Mouse (Mus musculus) cerebellum, postnatal 25 days (tissue): Measurements from ENCODE around the gene Tbk1.

Experiments used
- DNase-seq, 2 experiments: peaks; one replicate each; pipeline ENCODE4 v3.0.0; 2021; ENCODE audit warnings: mixed read lengths in 2 of 2

Gene Tbk1

DNA sequence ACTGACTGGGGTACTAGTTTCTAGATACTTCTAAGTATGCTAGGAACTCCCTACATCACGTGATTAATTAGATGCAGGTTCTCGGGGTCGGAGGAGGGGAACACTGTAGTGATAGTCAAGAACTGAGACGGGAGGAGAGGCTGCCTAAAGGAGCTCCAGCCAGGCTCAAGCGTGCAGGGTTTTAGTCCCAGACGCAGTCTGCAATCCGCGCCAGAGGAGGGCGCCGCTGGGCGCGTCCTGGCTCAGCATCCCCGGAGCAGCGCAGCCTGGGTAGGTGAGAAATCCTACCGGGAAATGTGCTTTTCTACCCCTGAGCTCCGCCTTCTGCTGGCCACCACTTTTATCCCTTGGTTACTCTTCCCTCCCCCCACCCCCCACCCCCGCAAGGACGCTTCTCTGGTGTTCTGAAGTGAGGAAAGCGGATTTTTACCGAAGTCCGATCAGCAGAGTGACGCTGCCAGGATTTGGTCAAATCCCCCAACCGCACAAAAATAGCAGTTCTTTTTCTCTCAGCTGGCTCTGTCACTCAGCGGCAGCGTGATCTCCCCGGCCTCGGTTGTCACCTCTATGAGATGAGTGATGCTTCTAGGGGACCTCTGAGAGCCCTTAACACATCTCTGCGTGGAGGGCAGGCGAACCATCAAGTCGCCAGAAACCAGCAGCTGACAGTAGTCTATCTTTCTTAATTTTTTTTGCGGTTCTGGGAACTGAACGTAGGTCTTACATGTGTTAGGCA is 53.3 kb downstream of the Tbk1 start:
- peak; percentile 67 to 82 for DNase-seq

DNA sequence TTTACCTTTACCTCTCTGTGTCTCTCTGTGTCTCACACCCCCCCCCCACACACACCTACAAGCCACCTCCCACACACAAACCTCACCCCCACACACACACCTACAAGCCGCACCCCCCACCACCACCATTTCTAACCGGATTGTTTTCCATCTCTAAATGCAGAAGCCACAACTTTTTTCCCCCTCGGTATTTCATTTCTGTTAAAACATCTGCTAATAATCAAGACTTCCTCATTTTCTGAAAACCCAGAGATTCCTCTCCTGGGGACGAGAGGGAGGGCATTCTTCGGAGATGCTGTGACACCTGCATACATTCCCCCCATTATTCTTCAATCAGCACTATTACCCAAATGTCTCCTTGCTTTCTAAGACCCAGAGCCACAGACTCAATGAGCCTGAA is 55.0 kb downstream of the Tbk1 start:
- DNase-seq, result no peak

DNA sequence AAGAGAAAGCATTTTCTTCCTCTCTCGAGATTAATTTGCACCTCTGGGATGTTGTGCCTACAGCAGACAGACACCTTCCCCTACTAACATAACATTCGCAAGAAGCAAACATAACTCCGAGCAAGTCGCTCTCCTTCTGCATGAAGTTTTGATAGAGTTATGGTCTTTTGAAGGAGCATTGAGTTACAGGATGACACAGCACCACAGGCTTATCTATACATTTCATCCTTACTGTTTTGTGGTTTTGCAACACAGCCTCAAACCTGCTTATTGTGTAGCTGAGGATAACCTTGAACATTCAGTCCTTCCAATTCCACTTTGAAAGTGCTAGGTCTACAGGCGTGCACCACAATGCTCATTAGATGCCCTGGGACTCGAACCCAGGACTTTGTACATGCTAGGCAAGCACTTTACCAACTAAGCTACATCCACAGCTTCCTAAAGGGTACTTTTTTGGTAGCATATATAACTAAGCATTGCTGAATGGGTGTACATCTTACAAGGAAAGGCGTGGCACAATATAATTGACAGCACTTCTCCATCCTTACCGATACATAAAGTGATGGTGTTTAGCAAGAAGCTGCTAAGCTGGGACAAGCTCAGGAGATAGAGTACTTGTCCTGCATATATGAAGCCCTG is 56.1 kb downstream of the Tbk1 start:
- no peak for DNase-seq

DNA sequence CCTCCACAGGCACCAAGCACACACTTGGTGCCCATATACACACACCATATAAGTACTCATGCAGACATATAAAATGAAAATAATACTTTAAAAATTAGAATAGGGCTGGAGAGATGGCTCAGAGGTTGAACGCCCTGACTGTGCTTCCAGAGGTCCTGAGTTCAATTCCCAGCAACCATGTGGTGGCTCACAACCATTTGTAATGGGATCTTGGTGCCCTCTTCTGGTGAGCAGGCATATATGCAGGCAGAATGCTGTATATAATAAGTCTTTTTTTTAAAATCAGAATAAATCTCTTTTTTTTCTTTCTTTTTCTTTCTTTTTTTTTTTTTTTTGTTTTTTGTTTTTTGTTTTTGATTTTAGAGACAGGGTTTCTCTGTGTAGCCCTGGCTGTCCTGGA is 57.3 kb downstream of the Tbk1 start:
- no peak for DNase-seq

DNA sequence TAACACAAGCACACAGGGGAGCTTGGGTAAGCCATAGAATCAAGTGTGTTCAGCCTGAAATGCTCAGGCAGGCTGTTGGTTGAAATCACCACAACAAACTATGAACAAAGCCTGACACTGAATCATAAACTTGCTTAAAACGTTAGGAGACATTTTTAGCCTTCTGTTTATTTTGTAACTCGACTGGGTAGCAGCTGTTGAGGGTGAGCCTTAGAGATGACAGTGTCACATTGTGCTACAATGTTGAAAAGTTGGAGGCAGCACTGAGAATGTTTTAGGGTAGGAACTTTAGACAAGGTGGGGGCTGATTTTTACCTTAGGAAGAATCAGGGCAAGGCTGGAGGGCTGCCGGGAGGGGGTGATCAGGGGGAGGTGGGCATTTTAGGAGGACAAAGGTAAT is 58.1 kb downstream of the Tbk1 start:
- no peak for DNase-seq

DNA sequence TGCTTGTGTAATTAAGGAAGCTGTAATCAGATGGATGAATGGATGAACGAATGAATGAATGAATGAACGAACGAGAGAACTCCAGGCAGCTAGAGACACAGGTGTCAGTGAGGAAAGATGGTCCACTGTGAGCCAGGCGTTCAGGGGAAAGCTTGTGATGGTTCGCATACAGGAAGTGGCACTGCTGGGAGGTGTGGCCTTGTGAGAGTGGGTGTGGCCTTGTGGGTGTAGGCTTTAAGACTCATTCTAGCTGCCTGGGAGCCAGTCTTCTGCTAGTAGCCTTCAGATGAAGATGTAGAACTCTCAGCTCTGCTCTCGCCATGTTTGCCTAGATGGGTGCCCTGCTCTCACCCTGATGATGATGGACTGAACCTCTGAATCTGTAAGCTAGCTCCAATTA is 59.5 kb downstream of the Tbk1 start:
- no peak for DNase-seq

DNA sequence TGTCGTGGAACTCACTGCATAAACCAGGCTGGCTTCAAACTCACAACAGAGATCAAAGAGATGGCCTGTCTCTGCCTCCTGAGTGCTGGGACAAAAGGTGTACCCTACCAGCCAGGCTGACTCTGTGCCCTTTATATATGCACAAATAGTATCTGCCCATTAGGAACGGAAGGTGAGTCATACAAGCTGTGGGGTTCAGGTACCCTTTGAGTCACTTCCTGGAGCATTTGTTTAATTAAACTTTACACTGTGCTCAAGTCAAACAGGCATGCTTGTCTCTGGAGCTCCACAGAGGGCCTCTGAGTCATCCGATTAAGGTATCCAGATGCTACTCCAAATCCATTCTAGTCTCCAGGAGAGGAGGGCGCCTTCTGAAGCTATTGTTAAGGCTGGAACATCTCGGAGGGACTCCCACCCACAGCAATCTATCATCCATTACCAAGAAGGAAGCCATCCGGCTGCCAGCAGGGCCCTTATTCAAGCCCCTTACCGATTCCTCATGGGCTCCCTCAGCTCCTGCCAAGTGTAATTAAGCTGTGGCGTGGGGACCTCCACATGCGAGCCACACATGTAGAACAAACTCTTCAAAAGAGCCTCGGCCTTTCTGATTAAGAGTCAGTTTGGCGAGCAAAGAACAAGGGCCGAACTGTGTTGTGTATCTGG is 65.5 kb downstream of the Tbk1 start:
- no peak for DNase-seq

DNA sequence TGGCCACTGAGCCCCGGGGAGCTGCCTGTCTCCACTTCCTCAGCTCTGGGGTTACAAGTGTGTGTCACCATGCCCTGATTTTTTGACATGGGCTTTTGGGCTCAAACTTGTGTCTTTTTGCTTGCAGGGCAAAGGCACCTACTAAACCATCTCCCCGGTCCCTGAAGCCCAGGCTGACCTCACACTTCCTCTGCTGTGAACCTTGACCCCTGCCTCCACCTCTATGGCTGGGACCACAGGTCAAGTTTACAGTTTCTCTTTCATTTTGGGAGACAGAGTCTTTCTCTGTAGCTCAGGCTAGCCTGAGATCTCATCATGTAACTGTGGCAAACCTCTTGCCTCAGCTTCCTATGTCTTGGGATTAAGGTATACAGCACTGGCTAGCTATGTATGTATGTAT is 66.9 kb downstream of the Tbk1 start:
- no peak for DNase-seq

DNA sequence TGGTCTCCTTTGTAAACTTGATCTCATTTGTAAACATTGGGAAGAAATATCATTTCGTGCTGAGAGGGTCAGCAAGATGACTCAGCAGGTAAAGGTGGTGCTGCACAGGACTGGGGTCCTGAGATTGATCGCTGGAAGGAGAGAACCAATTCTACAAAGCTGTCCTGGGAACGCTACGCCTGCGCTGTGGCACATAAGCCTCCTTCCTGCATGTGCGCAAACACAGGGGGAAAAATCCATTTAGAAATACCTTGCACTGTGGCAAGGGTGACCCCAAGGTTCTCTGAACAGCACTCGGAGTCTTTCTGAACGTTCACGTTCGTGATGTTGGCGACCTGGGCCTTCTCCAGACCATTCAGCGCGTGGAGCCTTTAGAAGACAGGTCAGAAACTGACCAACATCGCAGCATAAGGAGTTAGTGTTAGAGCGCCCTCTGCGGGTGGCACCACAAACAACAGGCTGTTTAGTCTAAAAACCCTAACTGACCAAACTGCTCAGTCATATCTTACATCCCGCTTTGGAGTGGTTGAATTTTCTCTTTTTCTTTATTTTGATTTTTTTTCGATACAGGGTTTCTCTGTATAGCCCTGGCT is 70.5 kb downstream of the Tbk1 start:
- peak; percentile 89 to 93 for DNase-seq

DNA sequence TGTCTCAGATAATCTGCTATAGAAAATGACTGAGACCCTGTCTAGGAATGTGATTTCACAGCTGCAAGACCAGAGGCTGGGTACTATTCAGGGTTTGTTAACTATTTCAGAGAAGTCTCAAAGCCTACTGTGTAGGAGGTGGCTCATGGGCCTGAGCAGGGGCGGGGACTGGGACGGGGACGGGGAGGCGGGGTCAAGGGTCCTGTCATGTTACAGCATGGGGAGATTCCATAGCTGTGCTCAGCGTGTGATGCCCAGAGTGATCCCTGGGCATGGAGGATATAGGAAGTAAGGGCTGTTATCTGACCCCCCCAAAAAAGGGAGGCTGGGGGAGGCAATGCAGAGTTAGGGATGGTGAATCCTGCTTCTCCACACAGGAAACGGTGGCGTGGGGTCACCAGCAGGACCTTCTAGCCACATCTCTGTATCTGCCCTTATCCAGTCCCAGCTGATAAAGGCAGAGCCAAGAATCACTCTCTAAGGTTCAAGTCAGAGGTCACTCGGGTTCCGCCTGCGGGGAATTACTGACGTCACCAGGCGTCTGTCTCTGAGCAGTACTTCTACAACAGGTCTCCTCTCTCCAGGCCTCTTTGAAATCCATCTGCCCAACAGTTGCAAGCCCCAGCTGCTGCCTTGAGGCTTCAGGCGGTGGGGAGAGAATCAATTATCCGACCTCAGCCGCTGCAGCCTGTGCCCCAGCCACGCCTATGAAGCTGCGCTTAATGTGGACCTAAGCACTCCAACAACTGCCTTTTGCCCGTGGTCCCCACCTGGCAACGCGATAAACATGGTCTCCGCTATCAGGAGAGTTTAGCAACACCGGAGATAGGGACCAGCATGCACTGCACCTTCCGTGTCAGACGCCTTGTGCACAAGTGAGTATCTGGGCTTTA is 76.6 kb downstream of the Tbk1 start:
- DNase-seq, result no peak

DNA sequence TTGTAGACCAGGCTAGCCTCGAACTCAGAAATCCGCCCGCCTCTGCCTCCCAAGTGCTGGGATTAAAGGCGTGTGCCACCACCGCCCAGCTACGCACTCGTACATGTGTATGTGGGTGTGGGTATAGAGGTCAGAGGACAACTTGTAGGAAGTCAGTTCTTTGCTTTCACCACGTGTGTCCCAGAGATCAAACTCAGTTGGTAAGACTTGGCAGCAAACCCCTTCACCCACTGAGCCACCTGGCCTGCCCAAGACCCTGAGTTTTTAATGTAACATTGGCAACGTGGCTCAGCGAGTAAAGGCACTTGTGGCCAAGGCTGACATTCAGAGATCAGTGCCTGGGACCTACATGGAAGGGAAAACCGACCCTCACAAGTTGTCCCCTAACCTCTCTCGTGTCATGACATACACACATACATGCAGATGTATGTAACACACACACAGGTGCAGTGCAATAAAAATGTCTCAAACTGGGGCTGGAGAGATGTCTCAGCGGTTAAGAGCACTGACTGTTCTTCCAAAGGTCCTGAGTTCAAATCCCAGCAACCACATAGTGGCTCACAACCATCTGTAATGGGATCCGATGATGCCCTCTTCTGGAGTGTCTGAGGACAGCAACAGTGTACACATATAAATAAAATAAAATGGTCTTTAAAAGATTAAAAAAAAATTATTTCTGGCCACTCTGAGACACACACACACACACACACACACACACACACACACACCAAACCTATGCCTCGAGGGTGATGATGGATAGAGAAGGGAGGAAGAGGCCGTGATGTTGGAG is 78.6 kb downstream of the Tbk1 start:
- no peak for DNase-seq

DNA sequence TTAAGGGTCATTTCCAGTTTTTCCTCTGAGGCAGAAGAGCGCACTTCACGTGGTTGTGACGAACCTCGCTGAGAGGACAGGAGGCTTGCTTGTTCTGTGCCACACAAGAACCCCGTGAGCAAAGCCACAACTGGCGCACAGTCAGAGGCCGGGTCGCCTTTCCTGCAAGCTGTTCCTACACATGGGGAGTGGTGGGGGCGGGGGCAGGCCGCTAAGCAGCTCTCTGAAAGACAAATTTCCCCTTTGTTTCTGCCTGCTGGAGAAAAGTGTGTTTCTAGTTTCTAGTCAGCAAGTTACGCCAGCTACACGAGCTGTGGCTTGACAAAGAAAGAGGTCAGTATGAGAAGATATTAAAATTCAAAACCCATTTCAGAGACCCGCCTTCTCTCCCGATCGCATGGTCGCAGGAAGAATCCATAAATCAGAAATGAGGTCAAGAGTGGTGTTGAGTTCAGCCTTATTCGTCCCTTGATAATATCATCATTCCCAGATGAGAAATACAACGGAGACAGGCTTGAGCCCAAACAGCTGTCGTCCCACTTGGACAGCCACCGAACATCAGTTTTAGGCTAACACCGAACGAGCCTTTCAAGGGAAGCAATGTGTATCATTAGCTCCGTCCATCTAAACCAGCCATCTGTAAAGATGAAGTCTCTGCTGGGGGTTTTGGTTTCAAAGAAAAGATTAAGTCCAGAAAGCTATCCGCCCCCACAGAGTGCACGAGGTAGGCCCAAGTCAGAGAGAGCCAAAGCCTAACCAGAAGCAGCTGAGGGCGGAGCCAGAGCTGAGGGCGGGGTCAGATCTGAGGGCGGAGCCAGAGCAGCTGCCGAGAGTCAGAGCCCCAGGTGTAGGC is 79.6 kb downstream of the Tbk1 start:
- peak; percentile 21 to 46 for DNase-seq

DNA sequence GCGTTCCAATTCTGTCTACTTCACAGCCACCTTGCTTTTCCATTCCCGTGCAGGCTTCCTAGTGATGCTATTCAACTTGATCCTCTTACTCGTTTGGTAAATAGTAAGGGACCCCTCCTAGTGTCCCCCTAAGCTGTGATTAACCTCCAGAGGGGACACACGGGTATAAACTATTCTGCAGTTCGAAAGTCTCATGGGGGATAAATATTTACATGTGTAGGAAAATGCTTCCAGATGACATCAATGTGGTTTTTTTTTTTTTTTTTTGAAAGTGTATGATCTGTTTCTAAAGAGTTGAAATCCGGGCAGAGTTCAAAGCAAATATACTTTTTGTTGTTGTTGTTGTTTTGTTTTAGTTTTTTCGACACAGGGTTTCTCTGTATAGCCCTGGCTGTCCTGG is 80.7 kb downstream of the Tbk1 start:
- no peak for DNase-seq

DNA sequence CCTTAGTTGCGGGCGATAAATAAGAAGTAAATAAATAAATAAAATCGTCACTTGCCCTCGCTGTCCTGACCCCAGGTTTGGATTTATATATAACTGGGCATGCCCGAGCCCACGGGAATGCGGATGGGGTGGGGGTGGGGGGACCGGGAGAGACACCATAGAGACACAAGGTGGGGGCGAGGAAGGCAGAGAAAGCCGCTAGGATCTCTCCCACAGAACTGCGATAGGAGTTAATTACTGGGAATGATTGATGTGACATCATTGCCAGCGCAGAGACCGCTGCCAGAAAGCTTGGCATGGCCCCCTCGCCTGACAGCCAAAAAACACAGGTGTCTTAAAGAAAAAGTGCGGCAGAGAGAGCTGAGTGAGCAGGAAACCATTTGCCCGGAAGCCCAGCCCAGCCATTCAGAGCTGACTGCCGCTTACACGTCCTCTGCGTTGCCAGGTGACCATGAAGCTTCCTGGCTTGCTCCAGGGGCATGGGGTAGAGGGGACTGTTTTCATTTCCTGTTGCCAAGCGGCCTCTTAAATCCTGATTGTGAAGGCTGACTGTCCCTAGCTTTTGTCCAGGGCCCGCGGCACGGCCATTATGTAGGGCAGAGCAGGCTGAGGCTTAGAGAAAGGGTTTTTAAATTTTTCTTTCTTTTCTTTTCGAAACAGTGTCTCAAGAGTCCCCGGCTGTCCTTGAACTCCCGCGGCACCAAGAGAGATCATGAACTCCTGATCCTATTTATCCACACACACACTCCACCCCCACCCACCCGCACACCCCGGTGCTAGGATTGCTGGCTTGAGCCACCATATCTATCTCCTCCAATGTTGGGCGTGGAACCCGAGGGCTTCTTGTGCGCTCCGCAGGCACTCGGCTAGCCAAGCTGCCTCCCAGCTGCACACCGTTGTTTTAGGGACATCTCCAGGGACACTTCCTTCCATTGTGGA is 81.3 kb downstream of the Tbk1 start:
- peak; percentile 83 to 84 for DNase-seq

DNA sequence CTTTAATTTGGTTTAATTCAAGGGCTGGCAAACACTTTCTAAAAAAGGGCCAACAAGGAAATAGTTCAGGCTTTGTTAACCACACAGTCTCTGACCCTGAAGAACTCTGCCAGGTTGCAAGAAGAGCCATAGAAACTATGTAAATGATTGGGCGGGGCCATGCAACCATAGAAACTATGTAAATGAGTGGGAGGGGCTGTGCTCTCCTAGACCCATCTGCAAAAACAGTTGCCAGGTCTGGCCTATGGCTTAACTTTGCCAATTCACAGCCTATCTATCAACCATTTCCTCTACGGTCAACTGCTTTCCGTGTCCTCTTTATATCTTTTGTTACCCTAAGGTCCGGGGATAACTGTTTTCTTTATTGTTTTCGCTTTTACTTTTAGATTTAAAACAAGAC is 85.4 kb downstream of the Tbk1 start:
- no peak for DNase-seq

DNA sequence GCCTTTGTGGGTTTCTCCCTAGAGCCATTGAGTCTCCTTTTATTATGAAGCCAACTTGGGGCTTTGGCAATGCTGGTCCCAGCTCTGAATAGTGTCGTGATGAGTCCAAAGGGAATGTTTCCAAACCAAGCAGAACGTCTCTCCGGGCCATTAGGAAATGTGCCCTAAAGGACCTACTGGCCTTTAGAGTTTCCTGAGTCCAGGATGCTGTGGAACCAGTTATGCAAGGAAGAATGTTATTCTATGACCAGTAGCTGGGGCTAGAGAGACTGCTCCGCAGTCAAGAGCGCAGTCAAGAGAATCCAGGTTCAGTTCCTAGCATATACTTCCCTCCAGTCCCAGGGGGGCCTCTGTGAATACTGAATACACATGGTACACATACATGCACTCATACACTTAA is 86.6 kb downstream of the Tbk1 start:
- DNase-seq, result no peak

DNA sequence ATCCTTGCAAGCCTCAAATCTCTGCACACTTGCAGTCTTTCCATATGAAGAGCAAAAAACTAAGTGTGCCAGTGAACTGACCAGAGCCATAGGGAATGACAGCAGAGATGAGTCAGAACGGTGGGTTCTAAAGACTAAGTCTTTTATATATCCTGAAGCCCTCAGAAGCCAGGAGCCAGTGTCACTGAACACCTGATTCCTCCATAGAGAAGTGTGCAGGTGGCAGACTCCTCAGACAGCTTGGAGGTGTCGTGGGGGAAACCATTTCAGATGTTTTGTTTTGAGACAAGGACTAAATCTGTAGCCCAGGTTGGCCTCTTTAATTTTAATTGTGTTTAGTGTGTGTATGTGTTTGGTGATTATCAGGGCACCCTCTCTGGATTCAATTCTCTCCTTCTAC is 87.5 kb downstream of the Tbk1 start:
- no peak for DNase-seq

DNA sequence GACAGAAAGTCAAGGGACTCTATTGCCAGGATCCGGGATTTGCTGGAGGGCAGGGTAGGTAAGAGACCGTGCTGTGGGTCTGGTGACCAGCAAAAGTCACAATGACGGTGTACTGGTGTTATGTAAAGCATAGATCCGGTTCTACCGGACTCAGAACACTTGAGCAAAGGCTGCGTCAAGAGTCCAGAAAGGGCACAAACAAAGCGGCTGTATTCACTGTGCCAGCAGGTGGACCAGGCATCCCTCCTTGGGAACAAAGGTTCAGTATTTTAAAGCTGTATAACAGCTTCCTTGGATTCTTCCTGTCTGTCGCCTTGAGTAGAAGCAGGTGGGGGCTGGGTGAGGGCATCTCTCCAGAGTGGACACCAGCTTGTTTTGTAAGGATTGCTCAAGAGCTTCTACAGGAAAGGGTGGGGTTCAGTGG is 88.1 kb downstream of the Tbk1 start:
- no peak for DNase-seq

DNA sequence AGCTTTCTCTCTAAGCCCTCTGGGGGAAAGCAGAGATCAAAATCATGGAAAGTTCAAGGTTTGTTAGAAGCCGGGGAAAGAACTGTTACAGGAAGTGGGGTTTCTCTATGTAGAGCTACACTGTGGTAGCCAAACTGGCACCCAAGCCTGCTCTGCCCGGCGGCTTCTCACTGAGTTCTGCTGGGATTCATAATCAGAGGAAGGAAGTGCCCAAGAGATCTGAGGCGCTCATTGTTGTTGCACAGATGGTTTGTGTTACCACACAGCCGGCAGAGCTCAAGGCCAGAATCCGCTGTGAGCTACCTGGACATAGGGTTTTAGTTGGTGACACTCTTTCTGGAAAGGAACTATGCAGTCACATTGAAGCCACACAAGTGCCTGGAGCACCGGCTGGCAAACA is 88.6 kb downstream of the Tbk1 start:
- DNase-seq, result no peak

DNA sequence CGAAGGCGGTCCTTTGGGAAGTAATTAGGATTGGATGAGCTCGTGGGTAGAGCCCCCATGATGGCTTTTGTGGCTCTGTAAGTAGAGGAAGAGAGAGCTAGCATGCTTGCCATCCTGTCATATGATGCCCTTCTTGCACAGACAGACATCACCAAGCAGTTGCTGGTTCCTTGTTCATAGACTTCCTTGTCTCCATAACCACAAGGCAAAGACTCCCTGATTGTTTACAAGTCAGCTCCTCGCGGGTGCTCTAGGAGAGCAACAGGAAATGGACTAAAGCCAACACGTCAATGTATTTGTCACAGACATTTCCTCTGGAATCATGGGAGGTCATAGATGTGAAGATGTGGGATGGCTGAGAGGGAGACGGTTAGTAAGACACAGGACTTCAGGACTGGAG is 90.0 kb downstream of the Tbk1 start:
- no peak for DNase-seq
